Mouse (Mus musculus) layer of hippocampus, adult 2 months (tissue): ENCODE measurements around the gene Serpinb1b. TPM values are rescaled to one million over a fixed set of nuclear protein-coding genes. Genes with fewer than 3 reads are reported as not detected.

Source experiments
- DNase-seq, 2 experiments: peaks; one replicate each; pipeline ENCODE4 v3.0.0; 2022; ENCODE audit warnings: low spot score in 2 of 2
- H3K27ac ChIP-seq: fragments of 200-600 bp; 2 replicates; pipeline ENCODE4 v1.8.1; 2022
- H3K4me3 ChIP-seq: fragments of 200-600 bp; 2 replicates; pipeline ENCODE4 v1.8.1; 2022; ENCODE audit warnings: mild to moderate bottlenecking
- CTCF ChIP-seq: fragments of 200-600 bp; conservative IDR thresholded peaks from 2 replicates; pipeline ENCODE4 v1.8.1; 2022; ENCODE audit warnings: antibody characterized with exemption, mild to moderate bottlenecking, moderate library complexity
- total RNA-seq, 2 experiments: library from RNA; stranded (reverse); gene quantifications; 2 replicates each; pipeline ENCODE4 v1.2.3; 2021

Serpinb1b gene
- total RNA-seq, 2 experiments from 2014 or later: 0.42 to 0.44 TPM

- no peak overlapping the region for H3K4me3 ChIP-seq
- DNase-seq: no peak
- H3K27ac ChIP-seq: no peak overlapping the region
- TF ChIP-seq CTCF: no peak
Observed at GRCm38 (mm10) chr13:33141435-33141834, 63.1 kb downstream of the Serpinb1b start.

Other genes starting within 250 kb of the Serpinb1b start
- gene Serpinb1a, start 227.4 kb upstream of the Serpinb1b start, total RNA-seq: 1 to 10 TPM; 5.3 to 6.6 TPM
- not detected for gene Serpinb1c, start 180.4 kb upstream of the Serpinb1b start, total RNA-seq
- 1 to 10 TPM in 1 of 2 experiments, under 1 TPM in 1; 0.97 to 1.0 TPM for gene Serpinb6b, start 113.4 kb upstream of the Serpinb1b start, total RNA-seq
- 1 to 10 TPM; 5.4 TPM for gene Serpinb9, start 75.3 kb upstream of the Serpinb1b start, total RNA-seq
- not detected for gene Serpinb9b, start 51.2 kb upstream of the Serpinb1b start, total RNA-seq
- not detected for gene Serpinb9c, start 81.2 kb downstream of the Serpinb1b start, total RNA-seq
- not detected for gene Serpinb9d, start 114.4 kb downstream of the Serpinb1b start, total RNA-seq
- not detected for gene Serpinb9e, start 171.0 kb downstream of the Serpinb1b start, total RNA-seq
- gene Serpinb9f, start 245.5 kb downstream of the Serpinb1b start, total RNA-seq: not detected